Mouse (Mus musculus): ENCODE results near the gene Scgb1b20. TPM values are rescaled to one million over a fixed set of nuclear protein-coding genes. Genes with fewer than 3 reads are reported as not detected.
"Not testable (repeated sequence)": the region's sequence is repeated elsewhere in the genome, so short reads cannot be mapped to it uniquely, and the experiment has no call there.

Scgb1b20 gene
- not detected in 2 replicates for polyA plus RNA-seq (2015; fragmentation: Nextera tagmentation; extraction: Ambion mirVana)

DNA sequence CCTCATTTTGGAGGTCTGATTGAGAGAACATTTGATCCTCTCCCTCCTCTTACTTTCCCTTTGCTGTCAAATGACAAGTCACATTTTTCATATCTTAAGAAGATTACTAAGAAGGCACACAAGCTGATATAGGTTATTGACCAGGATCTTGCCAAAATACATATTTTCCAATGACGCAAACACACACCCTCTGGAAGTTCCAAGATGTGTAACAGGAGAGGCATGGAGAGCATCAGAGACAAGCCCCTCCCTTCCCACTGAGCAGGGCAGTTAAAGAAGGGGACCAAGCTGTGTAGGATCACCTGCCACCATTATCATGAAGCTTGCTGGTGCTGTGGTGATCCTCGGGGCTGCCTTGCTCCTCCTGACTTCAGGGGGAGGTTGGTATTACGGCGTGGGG lies at the start of gene Scgb1b20:
Gene Scgb1b20 (plus strand): TSS at position 301 of the 400 bp plus-strand sequence.
- H3K27ac ChIP-seq (replicated peaks); H3K4me1 ChIP-seq (replicated peaks); H3K27me3 ChIP-seq; H3K36me3 ChIP-seq (replicated peaks); H3K4me2 ChIP-seq; ATAC-seq (ENCODE audit: insufficient read depth); H3K9me3 ChIP-seq (replicated peaks); H3K9ac ChIP-seq; H3K4me3 ChIP-seq (replicated peaks): not testable (repeated sequence)
- 60% methylated on average over 4 of the region's 4 CpGs for WGBS (ENCODE audit: insufficient replicate concordance)

GRCm38 (mm10) chr7:33366222-33366621 lies 6.8 kb upstream of the Scgb1b20 start, which contains the start of gene Scgb2b20:
Gene Scgb2b20 (minus strand): TSS chr7:33366322.
- not testable (repeated sequence) for H3K36me3 ChIP-seq (replicated peaks); H3K9me3 ChIP-seq (replicated peaks); H3K4me3 ChIP-seq (replicated peaks); H3K9ac ChIP-seq; H3K27me3 ChIP-seq; H3K27ac ChIP-seq (replicated peaks); H3K4me2 ChIP-seq; H3K4me1 ChIP-seq (replicated peaks); ATAC-seq (ENCODE audit: insufficient read depth)
- WGBS (ENCODE audit: insufficient replicate concordance), result 53% methylated on average over 2 of the region's 2 CpGs

DNA sequence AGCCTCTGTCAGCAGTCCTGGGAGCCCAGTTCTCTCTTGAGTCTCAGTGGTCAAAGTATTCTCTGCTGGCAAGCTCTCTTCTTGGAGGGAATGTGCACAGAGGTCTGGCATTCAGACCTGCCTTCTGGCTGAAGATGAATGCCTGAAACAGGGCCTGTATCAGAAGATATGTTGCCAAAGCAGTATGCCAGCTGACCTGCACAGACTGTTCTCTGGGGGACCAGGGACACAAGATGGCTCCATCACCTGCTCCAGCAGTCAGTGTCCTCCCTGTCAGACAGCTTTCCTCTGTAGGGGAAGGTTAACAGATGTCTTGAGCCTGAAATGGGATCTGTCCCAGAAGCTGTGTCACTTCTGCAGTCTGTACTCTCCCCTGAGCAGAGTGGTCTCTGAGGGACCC lies 26.7 kb downstream of the Scgb1b20 start:
- not testable (repeated sequence) for ATAC-seq (ENCODE audit: insufficient read depth); H3K36me3 ChIP-seq (replicated peaks); H3K9ac ChIP-seq; H3K4me3 ChIP-seq (replicated peaks); H3K27me3 ChIP-seq; H3K27ac ChIP-seq (replicated peaks); H3K9me3 ChIP-seq (replicated peaks); H3K4me1 ChIP-seq (replicated peaks); H3K4me2 ChIP-seq

DNA sequence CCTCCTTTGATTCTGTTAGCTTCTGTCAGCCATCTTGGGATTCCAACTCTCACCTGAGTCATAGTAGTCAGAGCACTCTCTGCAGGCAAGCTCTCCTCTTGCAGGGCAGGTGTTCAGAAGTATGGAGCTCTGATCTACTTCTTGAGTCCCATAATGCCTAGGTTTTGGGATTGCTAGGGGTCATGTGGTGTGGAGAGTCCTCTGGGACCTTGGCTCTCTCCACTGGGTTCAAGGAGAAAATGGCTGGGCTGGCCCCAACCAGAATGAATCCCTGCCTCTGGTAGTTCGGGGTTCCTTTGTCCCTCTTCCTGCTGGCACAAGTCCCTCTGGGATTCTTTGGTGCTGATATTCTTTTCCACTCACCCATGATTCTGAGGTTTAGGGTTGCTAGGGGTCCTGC lies 28.6 kb downstream of the Scgb1b20 start:
- Histone ChIP-seq H3K4me2 (no peak overlapping the region), H3K27me3 (no peaks in the 10 kb centered on the region), H3K27ac (replicated peaks) (no peak overlapping the region), H3K4me3 (replicated peaks) (no peak overlapping the region), H3K36me3 (replicated peaks) (no peaks in the 10 kb centered on the region), H3K9me3 (replicated peaks) (0 out of 2 replicates have a peak, but pooled peaks cover 5% of the 10 kb centered on the region), H3K4me1 (replicated peaks) (no peaks in the 10 kb centered on the region), H3K9ac (no peak overlapping the region)
- ATAC-seq (ENCODE audit: insufficient read depth), result no peak
- WGBS (ENCODE audit: insufficient replicate concordance), result 55% methylated on average over 1 of the region's 1 CpGs

DNA sequence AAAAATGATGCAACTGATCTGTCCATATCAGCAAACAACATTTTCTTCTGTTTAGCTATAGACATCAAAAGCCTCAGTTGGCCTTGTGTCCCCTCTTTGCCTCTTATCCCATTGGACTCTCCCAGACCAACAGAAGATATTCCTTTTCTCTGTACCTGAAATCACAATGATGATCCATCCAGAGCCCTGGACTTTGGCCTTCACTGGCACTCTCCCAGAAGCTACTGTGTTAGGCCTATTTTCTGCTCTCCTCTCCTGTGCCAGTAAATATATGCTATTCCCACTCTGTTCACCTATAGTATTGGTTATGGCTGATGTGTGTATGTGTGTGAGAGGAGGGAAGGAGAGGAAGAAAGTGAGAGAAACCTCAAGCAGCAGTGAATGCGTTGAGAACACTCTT lies 36.6 kb downstream of the Scgb1b20 start:
- H3K9me3 ChIP-seq (replicated peaks); ATAC-seq (ENCODE audit: insufficient read depth); H3K4me2 ChIP-seq; H3K9ac ChIP-seq; H3K4me1 ChIP-seq (replicated peaks); H3K27ac ChIP-seq (replicated peaks); H3K27me3 ChIP-seq; H3K4me3 ChIP-seq (replicated peaks); H3K36me3 ChIP-seq (replicated peaks): not testable (repeated sequence)
- WGBS (ENCODE audit: insufficient replicate concordance), result 38% methylated on average over 1 of the region's 1 CpGs

Other genes with a start within 250 kb of the Scgb1b20 start
- gene Scgb2b18, start 199.4 kb upstream of the Scgb1b20 start, polyA plus RNA-seq (2015; fragmentation: Nextera tagmentation; extraction: Ambion mirVana), result not detected in 2 replicates
- not detected in 2 replicates for gene Scgb1b18, start 187.7 kb upstream of the Scgb1b20 start, polyA plus RNA-seq (2015; fragmentation: Nextera tagmentation; extraction: Ambion mirVana)
- not detected in 2 replicates for gene Scgb2b19, start 92.9 kb upstream of the Scgb1b20 start, polyA plus RNA-seq (2015; fragmentation: Nextera tagmentation; extraction: Ambion mirVana)
- gene Scgb1b19, start 85.9 kb upstream of the Scgb1b20 start, polyA plus RNA-seq (2015; fragmentation: Nextera tagmentation; extraction: Ambion mirVana), result not detected in 2 replicates
- gene Scgb2b20, start 6.9 kb upstream of the Scgb1b20 start, polyA plus RNA-seq (2015; fragmentation: Nextera tagmentation; extraction: Ambion mirVana), result not detected in 2 replicates
- not detected in 2 replicates for gene Scgb2b21, start 147.2 kb downstream of the Scgb1b20 start, polyA plus RNA-seq (2015; fragmentation: Nextera tagmentation; extraction: Ambion mirVana)